Mouse (Mus musculus) heart, postnatal 10 days (tissue): ENCODE results near the gene Gtf2a1l. TPM values are rescaled to one million over a fixed set of nuclear protein-coding genes. Genes with fewer than 3 reads are reported as not detected.

ENCODE experiments used
- DNase-seq, 2 experiments: peaks; one replicate each; pipeline ENCODE4 v3.0.0; 2021
- intact Hi-C: fragments of 180-260 bp; cut with DNase I; formaldehyde crosslinking; loops from one replicate; pipeline ENCODE4 v1.15.1; 2025
- total RNA-seq, 2 experiments: library from RNA; stranded (reverse); gene quantifications; 2 replicates each; pipeline ENCODE4 v1.2.3; 2021

The Gtf2a1l gene
- total RNA-seq, 2 experiments from 2014 or later, result not detected

DNA sequence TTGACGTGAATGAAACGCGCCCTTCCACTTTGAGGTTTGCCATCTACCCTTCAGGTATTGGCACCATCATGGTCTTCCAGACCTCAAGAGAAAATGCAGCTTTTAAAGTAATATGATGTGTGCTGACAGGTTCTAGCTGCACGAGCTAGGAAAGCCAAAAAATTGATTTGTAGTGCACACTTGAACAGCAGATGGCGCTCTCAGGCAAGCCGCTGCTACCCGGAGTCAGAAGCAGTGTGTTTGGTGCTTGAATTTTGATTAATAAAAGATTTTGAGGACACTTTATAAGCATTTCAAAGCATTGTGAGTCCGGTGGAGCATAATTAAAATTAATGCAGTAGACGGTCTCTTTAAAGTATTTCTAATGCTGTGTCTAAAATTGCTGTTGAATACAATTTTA is 16.4 kb upstream of the Gtf2a1l start:
- peak; percentile 56 to 78 for DNase-seq
- intact Hi-C loops, result loop anchor here (2.0 to 5.0 kb wide), 2 partner anchors 300 to 1849 kb away; no protein-coding TSS in a partner anchor

DNA sequence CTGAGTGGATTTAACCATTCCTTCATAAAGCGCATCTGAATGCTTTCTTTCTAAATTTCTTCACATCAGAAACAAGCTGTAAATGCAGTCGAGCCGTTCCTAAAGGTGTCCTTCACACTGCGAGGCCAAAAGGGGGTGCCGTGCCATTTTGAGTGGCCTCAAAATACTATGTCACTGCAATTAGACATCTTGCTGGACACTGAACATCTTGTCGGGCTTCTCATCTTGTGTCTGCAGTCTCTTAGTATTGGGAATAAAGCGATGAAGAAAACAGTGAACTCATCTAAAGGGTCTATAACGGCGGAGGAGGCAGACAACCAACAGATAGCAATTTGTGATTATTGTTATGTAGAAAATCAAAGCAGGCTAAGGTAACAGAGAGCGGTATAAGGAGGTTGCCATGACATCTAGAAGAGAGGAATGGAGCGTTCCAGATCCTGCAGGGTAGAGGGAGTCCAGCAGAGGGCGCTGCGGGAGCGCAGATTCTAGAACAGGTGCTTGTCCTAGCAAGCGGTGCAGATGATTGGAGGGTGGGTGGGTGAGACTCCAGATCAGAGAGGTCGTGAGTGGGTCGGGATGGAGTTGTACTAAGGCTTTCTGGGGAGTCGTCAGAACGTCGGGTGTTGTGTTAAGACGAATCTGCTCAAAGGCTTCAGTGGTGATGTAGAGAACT is 15.6 kb upstream of the Gtf2a1l start:
- intact Hi-C loops, result loop anchor here (1.0 to 5.0 kb wide), 3 partner anchors 100 to 1848 kb away; no protein-coding TSS in a partner anchor
- peak; percentile 68 to 86 for DNase-seq

DNA sequence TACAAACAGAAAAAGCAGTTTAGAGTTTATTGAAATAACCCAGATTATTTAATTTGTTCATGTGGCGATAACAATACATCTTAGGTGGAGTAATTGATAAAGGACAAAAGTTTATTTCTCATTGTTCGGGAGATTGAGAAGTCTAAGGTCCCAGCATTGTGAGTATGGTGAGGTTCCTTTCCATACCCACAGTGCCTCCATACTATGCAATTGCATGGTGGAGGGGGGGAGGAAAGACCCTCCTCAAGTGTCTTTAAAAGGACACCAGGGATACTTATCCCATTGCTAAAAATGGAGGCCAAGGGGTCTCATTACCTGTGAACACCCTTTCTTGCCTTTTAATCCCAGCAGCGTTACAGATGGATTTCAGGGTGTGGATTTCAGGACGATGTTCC is 15.1 kb upstream of the Gtf2a1l start:
- DNase-seq, result no peak
- intact Hi-C loops, result loop anchor here (1.0 to 5.0 kb wide), 3 partner anchors 100 to 1847 kb away; no protein-coding TSS in a partner anchor

DNA sequence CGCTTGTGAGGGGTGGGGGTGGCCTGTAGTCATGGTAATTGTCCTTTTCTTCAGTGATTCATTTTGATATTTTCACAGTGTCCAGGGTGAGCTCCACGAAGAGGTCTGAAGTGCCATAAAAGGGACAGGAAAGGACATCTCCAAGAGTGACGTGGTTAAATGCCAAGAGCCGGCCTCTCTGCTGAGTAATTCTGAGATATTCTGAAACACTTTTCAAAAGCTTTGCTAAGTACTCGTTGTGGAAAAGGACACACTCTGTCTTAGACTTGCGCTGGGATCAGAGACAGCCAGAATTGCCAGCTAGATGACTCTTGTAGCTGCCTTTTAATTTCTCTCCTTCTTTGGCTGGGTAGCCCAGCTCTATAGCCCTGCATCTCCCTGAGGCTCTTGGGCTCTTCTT is 9.9 kb upstream of the Gtf2a1l start:
- intact Hi-C loops, result no loop called here
- DNase-seq, result no peak

DNA sequence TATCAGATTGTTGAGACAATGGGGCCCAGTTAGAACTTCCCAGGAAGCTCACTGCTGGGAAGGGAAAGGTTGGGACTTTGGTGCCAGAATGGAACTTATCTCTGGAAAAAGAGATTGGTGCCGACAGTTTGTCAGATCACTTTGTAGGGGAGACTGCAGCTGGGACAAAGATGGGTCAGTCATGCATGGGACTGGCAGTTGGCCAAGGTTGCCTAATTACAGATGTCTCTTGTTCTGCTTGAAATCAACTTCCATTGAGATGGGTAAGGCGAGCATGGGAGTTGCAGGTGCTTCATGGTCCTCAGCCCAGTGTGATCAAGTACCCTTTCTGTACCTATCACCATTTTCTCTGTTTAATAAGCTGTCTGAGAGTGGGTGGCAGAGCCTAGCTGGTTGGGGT is 2.4 kb upstream of the Gtf2a1l start:
- intact Hi-C loops, result no loop called here
- DNase-seq, result no peak

DNA sequence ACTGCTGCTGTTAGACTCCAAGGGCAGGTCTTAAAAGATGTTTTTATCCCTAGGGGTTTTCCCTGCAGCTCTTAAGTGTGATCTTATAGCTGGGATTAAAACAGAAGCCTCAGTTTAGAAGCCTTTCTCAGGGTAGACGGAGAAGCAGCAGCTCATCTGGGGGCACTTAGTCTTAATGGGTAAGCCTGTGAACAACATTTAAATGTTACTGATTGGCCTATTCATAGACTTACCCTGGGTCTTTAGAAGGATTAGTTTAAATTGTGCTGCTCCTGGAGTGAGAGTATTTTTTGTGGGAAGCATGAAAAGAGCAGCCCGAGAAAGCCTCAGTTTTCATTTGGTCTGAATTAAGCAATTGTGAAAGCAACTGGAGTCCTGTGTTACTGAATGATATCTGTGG is 1.5 kb downstream of the Gtf2a1l start:
- intact Hi-C loops, result no loop called here
- no peak for DNase-seq

DNA sequence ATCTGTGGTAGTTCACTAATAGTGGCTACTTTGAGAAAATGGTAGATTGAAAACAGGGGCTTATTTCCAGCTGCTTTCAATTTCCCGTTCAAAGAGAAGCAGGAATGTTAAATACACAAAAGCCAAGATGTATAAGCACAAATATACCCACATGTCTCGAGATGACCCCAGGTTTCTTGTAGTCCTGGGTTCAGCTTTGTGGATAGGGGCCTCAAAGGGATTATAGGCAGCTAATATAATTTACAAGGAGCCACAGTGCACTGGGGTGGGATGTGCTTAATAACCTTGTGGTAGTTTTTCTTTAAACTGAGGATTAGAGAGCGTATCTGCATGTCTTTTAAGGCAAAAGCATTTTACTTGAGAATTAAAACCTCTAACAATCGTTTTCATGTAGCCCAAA is 2.3 kb downstream of the Gtf2a1l start:
- intact Hi-C loops, result no loop called here
- DNase-seq, result no peak

DNA sequence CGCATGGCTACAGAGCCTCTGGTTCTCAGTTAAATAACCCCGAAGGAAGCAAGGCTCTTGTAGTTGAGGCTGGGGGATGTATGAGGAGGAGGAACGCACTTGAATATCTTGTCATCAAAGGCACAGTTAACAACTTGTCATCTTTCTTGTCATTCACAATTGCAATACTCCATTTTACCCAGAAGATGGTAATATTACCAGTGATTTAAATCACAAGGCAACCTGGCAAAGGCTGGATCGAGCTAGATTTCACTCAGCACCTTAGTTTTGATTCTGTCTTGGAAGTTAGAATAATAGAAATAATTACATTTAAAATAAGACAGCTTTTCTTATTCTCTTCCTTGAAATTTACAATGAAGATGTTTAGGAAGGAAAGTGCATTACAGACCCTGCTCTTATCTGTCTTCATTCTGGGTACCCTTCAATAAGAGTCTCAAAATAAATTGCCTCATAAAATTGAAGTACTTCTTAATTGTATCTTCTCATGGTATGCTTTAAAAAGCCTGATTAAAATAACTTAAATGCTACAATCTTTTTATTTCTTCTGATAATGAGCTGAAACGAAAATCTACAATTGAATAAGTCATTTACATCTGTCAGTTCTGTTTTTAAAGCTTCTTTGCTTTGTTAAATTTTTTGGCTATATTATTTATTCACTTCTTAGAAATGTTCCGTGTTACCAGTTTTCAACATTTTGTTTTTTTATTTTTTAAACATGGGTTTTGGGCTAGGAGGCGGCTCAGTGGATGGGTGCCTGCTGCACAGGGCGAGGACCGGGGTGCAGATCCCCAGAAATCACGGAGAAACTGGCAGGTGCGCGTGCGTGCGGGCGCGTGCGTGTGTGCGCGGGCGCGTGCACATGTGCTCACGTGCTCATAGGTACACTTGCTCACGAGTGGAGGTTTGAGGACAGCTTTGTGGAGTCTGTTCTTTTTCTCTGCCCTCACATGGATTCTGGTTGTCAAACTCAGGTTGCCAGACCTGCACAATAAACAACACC is 7.2 kb downstream of the Gtf2a1l start:
- intact Hi-C loops, result no loop called here
- DNase-seq, result no peak

DNA sequence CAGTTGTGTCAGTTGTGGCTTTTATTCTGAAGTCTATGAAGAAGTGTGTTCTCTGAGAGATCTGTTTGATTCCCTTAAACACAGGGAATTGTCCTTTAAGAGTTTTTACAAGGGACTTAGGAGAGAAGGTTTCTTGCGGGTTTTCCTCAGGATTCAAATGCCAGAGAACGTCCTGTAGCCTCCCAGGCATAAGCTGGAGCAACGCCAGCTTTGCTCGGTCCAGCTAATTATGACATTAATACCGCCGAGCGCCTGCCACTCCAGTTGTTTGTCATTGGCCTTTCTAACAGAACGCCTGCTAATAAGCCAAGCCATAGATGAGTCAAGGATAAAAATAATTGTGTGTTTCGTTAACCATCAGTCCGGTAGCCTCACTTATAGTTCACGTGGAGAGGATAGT is 19.8 kb downstream of the Gtf2a1l start:
- DNase-seq, result no peak
- intact Hi-C loops, result no loop called here

DNA sequence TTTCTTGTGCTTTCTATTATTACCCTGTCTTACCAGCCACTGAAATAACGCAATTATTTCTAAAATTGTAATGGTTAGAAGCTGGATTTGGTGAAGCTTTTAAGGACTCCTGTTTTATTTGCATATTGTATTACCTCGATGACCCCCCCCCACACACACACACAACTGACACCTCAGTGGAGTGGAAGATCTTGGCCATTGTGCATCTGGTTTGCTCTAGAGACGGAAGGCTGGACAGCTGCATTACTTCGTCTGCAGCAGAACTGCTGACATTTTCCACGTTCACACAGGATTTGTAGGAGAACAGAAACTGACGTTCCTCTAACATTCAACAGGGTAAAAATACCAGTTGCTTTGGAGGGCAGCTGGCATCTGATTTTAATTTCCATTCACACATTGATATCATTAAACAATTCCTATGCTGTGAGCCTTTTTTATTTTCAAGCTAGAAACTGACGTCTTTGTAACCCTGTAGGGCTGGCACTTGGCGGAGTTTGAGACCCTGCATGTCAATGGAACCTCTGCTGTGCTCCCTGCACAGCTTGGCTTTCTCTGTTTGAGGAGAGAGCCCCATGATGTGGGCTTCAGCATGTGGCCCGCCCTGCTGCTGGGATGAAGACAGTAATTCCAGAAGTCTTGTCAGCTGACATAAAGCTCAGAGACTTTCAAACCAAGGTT is 28.3 kb downstream of the Gtf2a1l start:
- intact Hi-C loops, result no loop called here
- DNase-seq, result peak in 1 of 2 experiments; percentile 1

DNA sequence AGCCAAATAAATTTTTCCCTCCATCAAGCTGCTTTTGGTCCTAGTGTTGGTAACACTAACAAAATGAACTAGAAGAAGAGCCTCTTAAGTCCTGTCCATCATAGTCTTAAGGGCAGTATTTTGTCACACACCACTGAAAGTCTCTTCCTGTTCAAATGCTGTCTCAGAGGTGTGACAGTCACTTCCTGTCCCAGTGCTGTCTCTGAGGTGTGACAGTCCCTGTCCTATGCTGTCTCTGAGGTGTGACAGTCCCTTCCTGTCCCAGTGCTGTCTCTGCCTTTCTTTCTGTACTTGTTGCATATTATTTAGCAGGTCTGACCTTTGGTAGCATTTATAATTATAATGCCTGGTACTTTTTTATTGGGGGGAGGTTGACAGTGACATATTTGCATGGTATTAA is 32.4 kb downstream of the Gtf2a1l start:
- DNase-seq, result no peak
- intact Hi-C loops, result no loop called here

DNA sequence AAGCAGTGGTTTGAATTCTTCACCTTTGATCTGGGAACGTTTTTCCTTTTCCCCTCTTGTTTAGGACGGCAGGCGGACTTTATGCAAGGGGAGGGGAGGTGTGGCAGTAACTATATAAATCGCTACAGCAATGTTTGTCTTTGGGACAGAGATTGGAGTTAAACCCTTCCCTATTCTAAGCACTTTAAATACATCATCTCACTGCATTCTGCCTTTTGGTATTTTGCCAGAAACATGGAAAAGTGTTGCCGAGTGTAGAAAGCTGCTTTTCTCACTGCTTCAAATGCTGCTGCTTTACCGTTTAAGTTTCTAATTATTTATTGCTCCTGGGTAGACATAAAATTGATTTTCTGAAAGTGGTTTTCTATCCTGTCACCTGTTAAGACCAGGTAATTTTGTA is 33.9 kb downstream of the Gtf2a1l start:
- intact Hi-C loops, result no loop called here
- no peak for DNase-seq

DNA sequence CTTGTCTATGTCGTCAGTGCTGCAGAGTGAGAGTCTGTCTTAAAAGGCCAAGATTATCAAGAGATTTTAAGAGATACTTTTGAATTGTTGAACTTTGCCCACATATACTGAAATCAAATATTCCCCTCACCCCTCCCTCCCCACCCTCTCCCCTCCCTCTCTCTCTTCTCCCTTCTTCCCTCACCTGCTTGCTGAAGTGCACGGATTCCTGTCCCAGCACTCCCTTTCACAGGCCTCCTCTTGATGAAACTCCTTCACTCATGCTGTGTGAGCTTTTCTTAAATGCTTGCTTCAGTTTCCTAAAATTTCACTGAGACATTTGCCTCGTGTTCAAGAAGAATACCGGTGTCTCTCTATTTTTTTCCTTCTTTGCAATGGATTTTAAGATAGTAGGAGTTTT is 34.7 kb downstream of the Gtf2a1l start:
- intact Hi-C loops, result no loop called here
- no peak for DNase-seq

DNA sequence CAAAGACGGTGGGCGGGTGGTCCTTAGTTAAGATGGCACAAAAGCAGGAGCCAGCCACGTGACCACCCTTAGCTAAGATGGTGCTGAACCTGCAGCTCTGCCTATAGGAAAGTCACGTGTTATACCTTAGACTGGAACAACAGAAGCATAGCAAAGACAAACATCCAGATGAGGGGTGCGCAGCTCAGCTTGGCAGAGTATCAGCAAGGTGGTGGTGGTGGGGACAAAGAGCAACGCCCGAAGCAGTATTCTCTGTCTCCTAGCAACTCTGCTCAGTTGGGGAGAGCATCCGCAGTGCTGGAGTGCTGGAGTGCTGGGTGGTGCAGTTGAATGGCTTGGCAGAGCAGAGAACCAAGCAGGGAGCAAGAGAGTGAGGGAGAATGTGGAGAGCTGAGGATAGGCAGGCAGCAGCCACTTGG is 37.8 kb downstream of the Gtf2a1l start:
- no peak for DNase-seq

DNA sequence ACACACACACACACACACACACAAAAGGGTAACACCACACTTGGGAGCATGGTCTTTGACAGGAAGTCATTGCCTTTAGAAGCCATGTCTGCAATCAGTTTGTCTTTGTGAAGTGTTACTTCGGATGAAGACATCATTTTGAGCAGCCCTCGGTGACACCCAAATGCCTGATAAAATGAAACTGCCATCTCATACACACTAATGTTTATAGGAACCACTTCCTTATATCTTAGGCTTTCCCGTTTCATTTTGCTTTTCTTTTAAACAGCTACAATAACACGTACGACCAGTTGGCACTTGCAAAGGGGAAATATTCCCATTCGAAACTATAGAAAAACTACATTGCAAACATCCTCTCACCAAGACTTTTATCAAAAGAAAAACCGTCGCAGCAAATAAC is 81.2 kb downstream of the Gtf2a1l start:
- intact Hi-C loops, result no loop called here
- no peak for DNase-seq

More for the DNA sequence above, 37.8 kb downstream of the Gtf2a1l start:
- intact Hi-C loops, result no loop called here

DNA sequence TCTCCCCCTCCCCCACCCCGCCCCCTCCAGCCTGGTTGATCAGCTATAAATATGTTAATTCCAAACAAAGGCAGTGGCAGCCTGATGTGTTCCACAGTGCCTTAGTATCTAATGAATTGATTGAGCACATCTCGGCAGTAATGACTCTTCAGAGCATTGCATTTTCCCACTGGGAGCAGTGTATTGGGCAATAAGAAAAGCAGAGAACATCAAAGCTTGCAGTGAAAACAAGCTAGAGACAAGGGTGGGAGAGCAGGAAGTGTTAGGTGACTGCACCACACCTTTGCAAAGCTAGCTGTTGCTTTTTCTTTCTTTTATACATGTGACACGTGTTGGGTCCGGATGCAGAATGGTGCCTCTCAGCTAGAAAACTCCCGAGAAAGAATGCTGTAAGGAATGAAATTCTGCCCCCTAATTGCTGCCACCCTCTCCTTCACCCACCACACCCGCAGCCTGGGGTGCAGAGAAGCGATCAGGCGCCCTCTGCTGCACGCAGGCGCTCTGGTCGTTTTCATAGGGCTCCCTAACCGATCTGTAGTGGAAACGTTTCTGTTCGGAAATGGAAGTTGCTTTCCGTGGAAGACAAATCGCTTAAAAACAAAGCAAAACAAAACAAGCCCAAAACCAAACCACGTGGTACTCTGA is 84.5 kb downstream of the Gtf2a1l start:
- DNase-seq, result peak; percentile 32 to 33
- intact Hi-C loops, result loop anchor here (1.0 kb wide), 1 partner anchor 100 kb away; no protein-coding TSS in a partner anchor

DNA sequence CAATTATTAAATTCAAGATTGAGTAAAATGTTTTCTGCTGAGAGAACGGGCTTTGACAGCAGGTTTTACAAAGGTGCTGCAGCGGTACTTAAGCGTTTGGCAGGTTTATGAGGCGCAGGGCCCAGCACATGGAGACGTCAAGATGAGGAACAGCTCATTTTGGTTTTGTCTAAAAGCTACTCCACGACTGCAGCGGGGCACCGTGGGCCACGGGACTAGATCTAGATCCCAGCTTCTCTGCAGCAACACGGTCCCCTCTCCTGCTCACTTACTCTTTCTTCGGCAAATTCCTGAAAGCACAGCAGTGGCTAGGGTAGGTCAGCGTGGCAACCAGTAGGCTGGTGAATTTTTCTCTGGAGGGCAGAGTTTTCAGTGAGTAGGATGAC is 85.0 kb downstream of the Gtf2a1l start:
- DNase-seq, result no peak
- intact Hi-C loops, result loop anchor here (1.0 kb wide), 1 partner anchor 100 kb away; no protein-coding TSS in a partner anchor

DNA sequence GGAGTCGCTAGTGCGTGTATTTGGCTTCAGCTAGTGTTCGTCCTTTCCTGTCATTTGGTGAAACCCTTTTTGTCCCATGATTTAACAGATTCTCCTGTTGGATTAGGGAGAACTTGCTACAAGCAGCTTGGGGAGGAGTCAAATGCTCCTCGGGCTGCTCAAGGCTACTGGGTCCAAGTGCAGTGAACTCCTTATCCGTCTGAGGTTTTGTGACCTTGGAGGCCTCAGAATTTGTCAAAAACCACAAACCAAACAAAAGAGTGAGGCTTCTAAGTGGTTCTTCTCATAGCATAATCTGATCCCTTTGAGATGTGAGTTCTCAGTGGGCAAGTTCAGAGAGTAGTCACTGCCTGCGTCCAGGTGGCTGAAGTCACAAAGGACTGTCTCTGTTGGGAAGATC is 87.3 kb downstream of the Gtf2a1l start:
- intact Hi-C loops, result no loop called here

DNA sequence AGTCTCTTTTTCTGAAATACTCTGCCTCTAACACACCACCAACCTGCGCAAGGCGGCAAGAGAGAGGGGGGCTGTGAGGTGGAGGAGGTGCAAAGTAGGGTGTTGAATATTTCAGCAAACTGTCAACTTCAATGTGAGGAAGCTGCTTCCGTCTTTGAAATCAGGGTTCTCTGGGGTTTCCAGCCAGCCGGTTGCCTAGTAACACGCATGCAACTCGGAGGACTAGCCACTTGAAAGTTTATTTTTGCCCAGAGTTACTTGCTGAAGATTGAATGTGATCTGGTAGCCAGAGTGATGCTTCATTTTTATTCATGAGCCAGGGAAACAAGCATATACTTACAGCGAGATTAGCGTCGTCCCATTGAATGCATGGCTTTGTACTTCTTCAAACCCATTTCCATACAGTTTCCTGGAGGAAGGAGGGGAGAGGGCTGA is 89.6 kb downstream of the Gtf2a1l start:
- intact Hi-C loops, result no loop called here
- DNase-seq, result peak in 1 of 2 experiments; percentile 10

More for the DNA sequence above, 87.3 kb downstream of the Gtf2a1l start:
- no peak for DNase-seq

DNA sequence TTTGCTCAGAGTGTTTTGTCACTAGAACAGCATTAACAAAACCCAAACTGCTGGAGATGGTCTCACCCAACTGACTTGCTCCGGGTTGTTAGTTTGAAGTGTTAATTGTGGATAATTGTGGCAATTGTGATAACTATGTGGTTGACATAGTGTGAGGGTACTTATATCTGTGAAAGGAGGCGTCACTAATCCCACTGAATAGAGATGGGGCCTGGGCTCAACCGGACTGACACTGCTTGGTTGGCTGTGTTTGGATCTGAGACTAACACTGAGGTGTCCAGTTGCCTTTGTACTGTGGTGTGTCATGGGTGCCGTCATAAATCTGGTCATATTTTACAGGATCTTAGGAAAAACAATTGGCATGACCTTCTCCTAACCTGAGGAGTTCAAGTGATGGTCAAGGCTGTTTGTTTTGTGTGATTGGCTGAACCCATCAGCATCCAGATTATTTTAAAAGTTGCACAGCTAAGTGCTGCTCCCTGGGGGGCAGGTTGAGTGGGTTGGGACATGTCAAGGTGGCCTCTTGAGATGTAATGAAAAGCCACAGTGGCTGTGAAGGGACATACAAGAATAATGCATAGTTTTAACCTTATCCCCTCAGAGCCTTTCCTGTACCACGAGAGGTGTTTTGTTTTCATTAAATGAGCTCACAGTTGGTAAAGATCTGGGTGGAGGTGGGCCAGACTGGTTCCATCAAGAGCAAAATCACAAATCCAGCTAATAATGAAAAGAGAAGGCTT is 95.1 kb downstream of the Gtf2a1l start:
- DNase-seq, result no peak
- intact Hi-C loops, result no loop called here
